Mouse (Mus musculus): ENCODE measurements at regions not wholly inside any gene's neighbourhood (a gene's known extent, or its start where the extent isn't known, plus 50 kb on each side); places are given as distances from the start of the nearest gene placed in this dataset.

DNA sequence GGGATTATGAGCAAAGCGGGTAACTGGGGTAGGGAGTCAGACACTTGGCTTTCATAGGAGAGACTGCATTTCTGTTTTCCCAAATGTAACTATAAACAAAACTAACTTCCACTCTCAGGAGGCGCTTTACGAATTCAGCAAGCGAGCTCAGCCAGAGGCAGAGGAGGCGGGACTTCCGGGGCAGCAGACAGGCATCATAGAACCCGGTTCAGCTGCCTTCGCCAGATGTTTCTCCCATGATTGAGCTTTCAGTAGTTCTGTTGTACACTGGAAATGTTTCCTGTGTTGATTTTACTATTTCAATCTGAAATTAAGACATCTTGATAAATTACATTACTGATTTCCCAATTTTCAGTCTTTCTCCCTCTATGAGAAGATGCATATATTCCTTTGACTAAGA lies 92.9 kb downstream of the Zfp365 start:
- Histone ChIP-seq H3K4me3 (ENCODE audit: low read depth, low read length) (no peak overlapping the region), H3K36me3 (ENCODE audit: control insufficient read depth, insufficient read depth, low read length) (no peaks in the 10 kb centered on the region), H3K27ac (ENCODE audit: insufficient read depth, low read depth, low read length) (no peak overlapping the region), H3K4me1 (ENCODE audit: control insufficient read depth, insufficient read depth, insufficient read length, low read length) (no peaks in the 10 kb centered on the region), H3K27me3 (ENCODE audit: control insufficient read depth, insufficient read depth, low read length) (no peaks in the 10 kb centered on the region; the same call in 1 of the 2 replicates)
- TF ChIP-seq POLR2A (IDR thresholded peaks at IDR 0.05; ENCODE audit: low read depth, low read length): no peak
- no peak for TF ChIP-seq CTCF (IDR thresholded peaks at IDR 0.05; ENCODE audit: extremely low read depth, insufficient read length, insufficient replicate concordance, low read depth, low read length)
- WGBS: 82% methylated on average over 8 of the region's 8 CpGs

DNA sequence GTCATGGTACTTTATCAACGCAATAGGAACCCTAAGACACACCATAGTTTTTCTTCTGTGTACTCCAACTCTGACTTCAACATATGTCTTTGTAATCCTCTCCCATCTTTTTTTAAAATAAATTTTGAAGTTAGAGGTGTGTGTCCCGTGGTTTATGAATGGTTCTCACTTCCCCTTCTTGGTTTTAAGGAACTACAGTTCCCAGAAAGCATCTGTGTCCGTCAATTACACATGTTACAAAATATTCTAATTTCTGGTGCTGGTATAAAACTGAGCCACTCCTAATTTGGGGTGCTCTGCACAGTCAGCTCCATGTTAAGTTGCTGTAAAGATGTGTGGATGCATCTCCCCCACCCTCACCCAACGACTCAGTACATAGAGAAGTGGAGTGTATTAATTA lies 98.6 kb downstream of the Zfp365 start:
- Histone ChIP-seq H3K27ac (ENCODE audit: insufficient read depth, low read depth, low read length) (no peak overlapping the region), H3K27me3 (ENCODE audit: control insufficient read depth, insufficient read depth, low read length) (no peaks in the 10 kb centered on the region), H3K36me3 (ENCODE audit: control insufficient read depth, insufficient read depth, low read length) (no peaks in the 10 kb centered on the region), H3K4me1 (ENCODE audit: control insufficient read depth, insufficient read depth, insufficient read length, low read length) (no peaks in the 10 kb centered on the region), H3K4me3 (ENCODE audit: low read depth, low read length) (no peak overlapping the region)
- TF ChIP-seq POLR2A (IDR thresholded peaks at IDR 0.05; ENCODE audit: low read depth, low read length) (no peak), CTCF (IDR thresholded peaks at IDR 0.05; ENCODE audit: extremely low read depth, insufficient read length, insufficient replicate concordance, low read depth, low read length) (no peak)
- 61% methylated on average over 4 of the region's 4 CpGs for WGBS

DNA sequence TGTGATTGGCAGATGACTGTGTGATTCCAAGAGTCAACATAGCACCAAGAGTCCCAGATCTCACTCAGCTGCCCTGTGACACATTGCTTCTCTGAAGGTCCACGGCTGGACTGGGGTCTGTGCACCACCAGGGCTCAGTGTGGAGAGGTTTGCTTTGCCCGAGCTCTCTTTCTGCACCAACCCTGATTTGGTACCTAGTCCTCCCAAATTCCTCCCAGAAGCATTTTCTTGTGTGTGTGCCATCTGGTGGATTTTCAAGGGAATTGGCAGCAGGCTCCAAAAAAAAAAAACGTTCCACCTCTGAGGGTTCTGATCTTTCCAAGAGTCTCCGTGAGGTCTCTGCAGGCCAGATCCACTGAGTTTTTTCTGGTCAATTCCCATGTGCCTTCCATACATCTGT lies 107.3 kb downstream of the Zfp365 start:
- no peak for TF ChIP-seq CTCF (IDR thresholded peaks at IDR 0.05; ENCODE audit: extremely low read depth, insufficient read length, insufficient replicate concordance, low read depth, low read length)
- TF ChIP-seq POLR2A (IDR thresholded peaks at IDR 0.05; ENCODE audit: low read depth, low read length): no peak
- Histone ChIP-seq H3K36me3 (ENCODE audit: control insufficient read depth, insufficient read depth, low read length) (no peaks in the 10 kb centered on the region), H3K4me3 (ENCODE audit: low read depth, low read length) (no peak overlapping the region), H3K4me1 (ENCODE audit: control insufficient read depth, insufficient read depth, insufficient read length, low read length) (no peaks in the 10 kb centered on the region), H3K27ac (ENCODE audit: insufficient read depth, low read depth, low read length) (no peak overlapping the region), H3K27me3 (ENCODE audit: control insufficient read depth, insufficient read depth, low read length) (no peaks in the 10 kb centered on the region)
- 34% methylated on average over 4 of the region's 4 CpGs for WGBS

DNA sequence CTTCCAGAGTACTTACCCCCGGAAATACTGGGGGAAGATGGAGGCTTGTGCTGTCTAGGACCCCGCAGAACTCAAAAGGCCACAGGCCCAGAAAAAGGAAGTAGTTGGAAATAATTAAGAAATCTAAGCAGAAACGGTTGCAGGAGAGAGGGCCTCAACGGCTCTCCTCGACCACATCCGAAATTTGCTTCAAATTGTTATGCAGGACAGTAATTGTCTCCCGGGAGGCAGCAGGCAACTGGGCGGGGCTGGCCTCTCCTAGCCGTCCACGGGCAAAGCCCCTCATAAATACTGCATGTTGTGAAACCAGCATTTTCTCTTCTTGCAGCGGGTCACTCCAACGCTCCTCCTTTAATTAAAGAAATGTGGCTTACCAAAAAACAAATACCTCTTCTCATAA lies 107.8 kb downstream of the Zfp365 start:
- no peaks in the 10 kb centered on the region for H3K36me3 ChIP-seq (ENCODE audit: control insufficient read depth, insufficient read depth, low read length)
- no peaks in the 10 kb centered on the region for H3K4me1 ChIP-seq (ENCODE audit: control insufficient read depth, insufficient read depth, insufficient read length, low read length)
- no peak overlapping the region for H3K4me3 ChIP-seq (ENCODE audit: low read depth, low read length)
- no peaks in the 10 kb centered on the region for H3K27me3 ChIP-seq (ENCODE audit: control insufficient read depth, insufficient read depth, low read length)
- WGBS: 55% methylated on average over 12 of the region's 12 CpGs
- TF ChIP-seq CTCF (IDR thresholded peaks at IDR 0.05; ENCODE audit: extremely low read depth, insufficient read length, insufficient replicate concordance, low read depth, low read length): no peak
- TF ChIP-seq POLR2A (IDR thresholded peaks at IDR 0.05; ENCODE audit: low read depth, low read length): no peak
- no peak overlapping the region for H3K27ac ChIP-seq (ENCODE audit: insufficient read depth, low read depth, low read length)

DNA sequence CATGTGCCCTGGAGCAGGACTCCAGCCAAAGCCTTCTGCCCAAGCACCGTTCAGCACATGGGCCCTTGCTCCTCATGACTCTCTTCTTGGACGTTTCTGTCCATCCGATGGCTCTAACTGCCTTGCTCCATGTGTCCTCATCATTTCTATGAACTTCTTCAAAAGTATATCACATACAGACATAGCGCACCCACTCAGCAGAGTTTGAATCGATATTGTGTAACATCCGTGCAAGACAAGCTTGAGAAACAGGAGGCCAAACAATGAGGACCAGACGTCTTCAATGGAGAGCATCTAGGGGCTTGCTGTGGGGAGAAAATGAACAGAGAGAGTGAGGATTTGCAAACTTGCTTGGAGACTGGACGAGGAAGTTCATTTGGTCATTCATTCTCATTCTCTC lies 110.3 kb downstream of the Zfp365 start:
- Histone ChIP-seq H3K4me1 (ENCODE audit: control insufficient read depth, insufficient read depth, insufficient read length, low read length) (no peaks in the 10 kb centered on the region), H3K4me3 (ENCODE audit: low read depth, low read length) (no peak overlapping the region), H3K27me3 (ENCODE audit: control insufficient read depth, insufficient read depth, low read length) (no peaks in the 10 kb centered on the region), H3K27ac (ENCODE audit: insufficient read depth, low read depth, low read length) (no peak overlapping the region), H3K36me3 (ENCODE audit: control insufficient read depth, insufficient read depth, low read length) (no peaks in the 10 kb centered on the region)
- TF ChIP-seq POLR2A (IDR thresholded peaks at IDR 0.05; ENCODE audit: low read depth, low read length): no peak
- no peak for TF ChIP-seq CTCF (IDR thresholded peaks at IDR 0.05; ENCODE audit: extremely low read depth, insufficient read length, insufficient replicate concordance, low read depth, low read length)
- 86% methylated on average over 8 of the region's 8 CpGs for WGBS

DNA sequence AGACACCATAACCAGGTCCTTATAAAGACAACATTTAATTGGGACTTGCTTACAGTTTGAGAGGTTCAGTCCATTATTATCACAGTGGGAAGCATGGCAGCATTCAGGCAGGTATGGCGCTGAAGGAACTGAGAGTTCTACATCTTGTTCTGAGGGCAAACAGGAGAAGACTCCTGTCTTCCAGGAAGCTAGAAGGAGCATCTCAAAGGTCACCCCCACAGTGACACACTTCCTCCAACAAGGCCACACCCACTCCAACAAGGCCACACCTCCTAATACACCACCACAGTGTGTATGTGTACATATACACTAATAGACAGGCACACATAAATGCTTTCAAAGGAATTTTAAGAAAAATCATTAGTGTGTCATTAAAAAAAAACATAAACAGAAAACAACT lies 110.8 kb downstream of the Zfp365 start:
- TF ChIP-seq CTCF (IDR thresholded peaks at IDR 0.05; ENCODE audit: extremely low read depth, insufficient read length, insufficient replicate concordance, low read depth, low read length): no peak
- no peak for TF ChIP-seq POLR2A (IDR thresholded peaks at IDR 0.05; ENCODE audit: low read depth, low read length)
- H3K27ac ChIP-seq (ENCODE audit: insufficient read depth, low read depth, low read length): no peak overlapping the region
- 88% methylated on average over 1 of the region's 1 CpGs for WGBS
- no peaks in the 10 kb centered on the region for H3K4me1 ChIP-seq (ENCODE audit: control insufficient read depth, insufficient read depth, insufficient read length, low read length)
- H3K4me3 ChIP-seq (ENCODE audit: low read depth, low read length): no peak overlapping the region
- H3K27me3 ChIP-seq (ENCODE audit: control insufficient read depth, insufficient read depth, low read length): no peaks in the 10 kb centered on the region
- no peaks in the 10 kb centered on the region for H3K36me3 ChIP-seq (ENCODE audit: control insufficient read depth, insufficient read depth, low read length)

DNA sequence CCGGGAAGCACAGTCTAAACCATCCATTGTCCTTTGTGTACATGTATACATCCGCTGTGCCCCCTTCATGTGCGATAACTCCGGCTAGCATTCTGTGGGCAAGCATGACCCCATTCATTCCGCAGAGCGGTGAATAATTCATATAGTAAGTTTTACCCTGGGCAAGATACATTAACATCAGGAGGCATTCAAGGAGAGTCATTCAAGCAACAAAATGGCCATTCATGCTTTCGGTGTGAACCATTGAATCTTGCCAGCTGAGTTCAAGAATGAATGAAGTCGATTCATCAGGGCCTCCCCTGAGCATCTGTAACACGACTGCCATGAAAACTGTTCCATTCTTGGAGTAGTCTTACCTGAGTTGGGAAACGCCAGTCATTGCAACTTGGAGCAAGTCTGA lies 113.5 kb downstream of the Zfp365 start:
- 90% methylated on average over 10 of the region's 10 CpGs for WGBS
- H3K27me3 ChIP-seq (ENCODE audit: control insufficient read depth, insufficient read depth, low read length): no peaks in the 10 kb centered on the region

DNA sequence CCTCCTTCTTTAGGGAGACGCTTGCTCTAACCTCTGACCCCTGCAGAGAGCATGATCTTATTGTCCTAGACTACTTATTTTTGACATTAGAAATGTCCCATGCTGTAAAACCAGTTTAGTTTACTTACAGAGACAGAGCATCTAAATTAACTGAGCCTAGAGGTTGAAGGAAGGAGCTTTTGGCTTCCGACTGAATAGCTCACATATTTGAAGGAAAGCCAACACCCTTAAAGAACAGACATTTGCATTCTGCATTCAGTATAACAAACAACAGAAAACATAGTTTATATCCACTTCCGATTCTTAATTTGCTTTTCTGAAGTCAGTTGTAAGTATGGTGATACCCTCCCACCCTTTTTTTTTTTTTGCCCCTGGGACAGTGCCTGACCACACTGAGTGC lies 119.3 kb downstream of the Zfp365 start:
- H3K27ac ChIP-seq (ENCODE audit: insufficient read depth, low read depth, low read length): no peak overlapping the region
- H3K27me3 ChIP-seq (ENCODE audit: control insufficient read depth, insufficient read depth, low read length): no peaks in the 10 kb centered on the region
- no peak for TF ChIP-seq POLR2A (IDR thresholded peaks at IDR 0.05; ENCODE audit: low read depth, low read length)
- no peak for TF ChIP-seq CTCF (IDR thresholded peaks at IDR 0.05; ENCODE audit: extremely low read depth, insufficient read length, insufficient replicate concordance, low read depth, low read length)
- WGBS: 77% methylated on average over 3 of the region's 3 CpGs
- H3K4me3 ChIP-seq (ENCODE audit: low read depth, low read length): no peak overlapping the region
- H3K4me1 ChIP-seq (ENCODE audit: control insufficient read depth, insufficient read depth, insufficient read length, low read length): no peaks in the 10 kb centered on the region
- no peaks in the 10 kb centered on the region for H3K36me3 ChIP-seq (ENCODE audit: control insufficient read depth, insufficient read depth, low read length)

More for the DNA sequence above, 113.5 kb downstream of the Zfp365 start:
- Histone ChIP-seq H3K4me3 (ENCODE audit: low read depth, low read length) (no peak overlapping the region), H3K4me1 (ENCODE audit: control insufficient read depth, insufficient read depth, insufficient read length, low read length) (no peaks in the 10 kb centered on the region), H3K27ac (ENCODE audit: insufficient read depth, low read depth, low read length) (no peak overlapping the region), H3K36me3 (ENCODE audit: control insufficient read depth, insufficient read depth, low read length) (no peaks in the 10 kb centered on the region)
- TF ChIP-seq POLR2A (IDR thresholded peaks at IDR 0.05; ENCODE audit: low read depth, low read length) (no peak), CTCF (IDR thresholded peaks at IDR 0.05; ENCODE audit: extremely low read depth, insufficient read length, insufficient replicate concordance, low read depth, low read length) (no peak)

All from small intestine, adult 2 months (tissue).